Mouse (Mus musculus) mature B cell (primary cell): ENCODE measurements around the gene Tssk4.

Source experiments
- in situ Hi-C: fragments of 300-500 bp; cut with MboI; formaldehyde crosslinking; loops from 2 replicates; pipeline ENCODE4 v1.14.3; 2019

The Tssk4 gene

GRCm38 (mm10) chr14:55649884-55650283, at the start of gene Tssk4:
Gene Tssk4, plus strand, starts transcription at chr14:55650184.
- in situ Hi-C loops = no loop called here

GRCm38 (mm10) chr14:55603271-55603632, 46.7 kb upstream of the Tssk4 start, which contains the start of gene Irf9:
Gene Irf9, plus strand, starts transcription at chr14:55603571.
- in situ Hi-C loops = no loop called here

DNA sequence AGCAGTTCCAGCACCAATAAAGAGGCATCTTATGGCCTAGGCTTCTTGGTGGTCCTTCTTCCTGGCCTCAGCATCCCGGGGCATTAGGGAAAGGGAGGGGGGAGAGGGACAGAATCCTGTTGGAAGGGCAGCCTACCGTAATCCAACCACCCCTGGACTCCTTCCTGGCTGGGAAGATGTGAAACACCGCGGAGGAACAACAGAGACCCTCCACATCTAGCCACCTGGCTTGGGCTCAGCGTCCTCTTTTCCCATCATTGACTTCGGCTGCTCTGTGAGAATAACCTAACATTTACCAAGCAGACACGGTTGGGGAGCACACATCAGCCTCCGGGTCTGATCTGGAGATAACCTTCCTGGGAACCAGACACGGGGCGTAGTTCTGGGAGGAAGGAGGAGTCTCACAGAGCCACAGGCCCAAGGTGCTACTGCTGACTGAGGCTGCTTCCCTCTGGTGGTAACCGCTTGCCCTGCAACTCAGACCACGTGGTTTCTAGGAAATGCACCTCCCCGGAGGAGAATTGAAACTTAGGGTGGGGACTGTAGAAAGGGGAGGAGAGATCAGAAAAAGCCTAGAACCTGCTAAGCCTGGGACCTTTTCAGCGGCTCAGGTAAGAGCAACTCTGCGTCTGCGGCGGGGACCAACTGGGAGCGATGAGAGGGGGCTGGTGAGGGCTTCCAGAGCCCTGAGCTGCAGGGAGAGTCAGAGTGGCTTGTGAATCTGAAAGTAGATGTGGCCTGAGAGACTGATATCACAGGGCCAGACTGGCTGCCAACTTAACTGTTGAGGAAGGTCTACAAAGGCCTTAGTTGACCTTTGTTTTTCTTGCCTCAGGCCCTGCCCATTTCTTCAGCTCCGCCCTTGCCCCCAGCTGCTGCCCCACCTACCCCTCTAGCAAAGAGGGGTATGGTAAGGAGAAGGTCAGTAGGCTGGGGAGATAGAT, 46.1 kb upstream of the Tssk4 start:
- in situ Hi-C loops = no loop called here

DNA sequence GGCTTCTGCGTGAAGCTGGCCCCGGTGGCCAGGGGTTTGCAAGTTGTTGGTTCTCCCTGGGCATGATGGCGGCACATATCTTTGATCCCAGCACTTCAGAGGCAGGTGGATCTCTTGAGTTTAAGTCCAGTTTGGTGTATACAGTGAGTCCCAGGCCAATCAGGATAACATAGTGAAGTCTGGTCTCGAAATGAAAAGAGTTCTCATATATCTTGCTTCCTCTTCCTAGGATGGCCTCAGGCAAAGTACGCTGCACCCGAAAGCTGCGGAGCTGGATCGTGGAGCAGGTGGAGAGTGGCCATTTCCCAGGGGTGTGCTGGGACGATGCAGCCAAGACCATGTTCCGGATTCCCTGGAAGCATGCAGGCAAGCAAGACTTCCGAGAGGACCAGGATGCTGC, 45.2 kb upstream of the Tssk4 start:
- in situ Hi-C loops = no loop called here

GRCm38 (mm10) chr14:55605743-55606459, 44.1 kb upstream of the Tssk4 start:
- in situ Hi-C loops = no loop called here

GRCm38 (mm10) chr14:55608339-55608738, 41.6 kb upstream of the Tssk4 start:
- in situ Hi-C loops = no loop called here

GRCm38 (mm10) chr14:55613346-55613745, 36.6 kb upstream of the Tssk4 start:
- in situ Hi-C loops = no loop called here

- in situ Hi-C loops = no loop called here
Observed at GRCm38 (mm10) chr14:55614565-55615178, 35.3 kb upstream of the Tssk4 start.

DNA sequence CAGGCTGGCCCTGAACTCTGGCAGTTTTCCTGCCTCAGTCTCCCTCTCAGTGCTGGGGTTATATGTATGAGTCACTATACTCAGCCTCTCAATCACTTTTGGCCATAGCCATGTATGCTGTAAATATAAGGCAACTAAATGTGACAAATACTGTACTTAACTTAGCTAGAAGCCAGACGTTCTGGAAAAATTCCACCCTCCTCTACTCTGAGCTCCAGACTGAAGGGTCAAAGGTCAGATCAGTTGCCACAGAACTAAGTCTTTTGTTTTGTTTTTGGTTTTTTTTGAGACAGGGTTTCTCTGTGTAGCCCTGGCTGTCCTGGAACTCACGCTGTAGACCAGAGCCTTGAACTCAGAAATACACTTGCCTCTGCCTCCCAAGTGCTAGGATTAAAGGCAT, 34.1 kb upstream of the Tssk4 start:
- in situ Hi-C loops = no loop called here

DNA sequence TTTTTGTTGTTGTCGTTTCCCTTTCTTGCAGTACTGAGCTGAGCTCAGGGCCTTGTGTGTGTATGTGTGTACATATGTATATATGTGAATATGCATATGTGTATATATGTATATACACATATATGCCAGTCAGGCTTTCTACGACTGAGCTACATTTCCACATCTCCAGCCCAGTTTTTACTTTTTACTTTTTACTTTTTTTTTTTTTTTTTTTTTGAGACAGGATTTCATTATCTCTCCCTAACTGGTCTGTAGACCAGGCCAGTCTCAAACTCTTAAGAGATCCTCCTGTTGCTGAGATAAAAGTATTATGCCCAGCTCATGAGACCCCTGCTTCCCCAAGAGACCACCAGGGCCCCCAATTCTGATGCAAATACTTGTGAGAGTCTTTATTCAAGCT, 33.1 kb upstream of the Tssk4 start:
- in situ Hi-C loops = no loop called here

DNA sequence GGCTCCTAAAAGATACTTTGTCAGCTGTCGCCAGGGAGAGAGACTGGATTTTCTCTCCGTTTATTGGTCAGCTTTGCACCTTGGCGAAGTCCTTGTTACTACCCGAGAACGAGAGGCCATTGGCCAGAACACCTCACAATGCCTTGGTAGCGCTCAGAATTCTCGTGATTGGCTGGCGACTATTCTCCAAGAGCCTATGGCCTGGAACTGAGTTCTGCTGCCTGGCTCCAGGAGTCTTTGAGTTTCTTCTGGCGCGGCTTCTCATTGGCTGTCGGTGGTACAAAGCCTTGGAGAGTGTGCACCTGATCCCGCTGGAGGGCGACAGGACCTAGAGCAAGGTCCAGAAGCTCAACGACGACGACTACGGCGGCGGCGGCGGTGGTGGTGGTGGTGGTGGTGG, 32.2 kb upstream of the Tssk4 start, which contains the start of gene Rec8:
Gene Rec8, plus strand, starts transcription at position 216 of the 400 bp plus-strand sequence.
- in situ Hi-C loops = no loop called here

DNA sequence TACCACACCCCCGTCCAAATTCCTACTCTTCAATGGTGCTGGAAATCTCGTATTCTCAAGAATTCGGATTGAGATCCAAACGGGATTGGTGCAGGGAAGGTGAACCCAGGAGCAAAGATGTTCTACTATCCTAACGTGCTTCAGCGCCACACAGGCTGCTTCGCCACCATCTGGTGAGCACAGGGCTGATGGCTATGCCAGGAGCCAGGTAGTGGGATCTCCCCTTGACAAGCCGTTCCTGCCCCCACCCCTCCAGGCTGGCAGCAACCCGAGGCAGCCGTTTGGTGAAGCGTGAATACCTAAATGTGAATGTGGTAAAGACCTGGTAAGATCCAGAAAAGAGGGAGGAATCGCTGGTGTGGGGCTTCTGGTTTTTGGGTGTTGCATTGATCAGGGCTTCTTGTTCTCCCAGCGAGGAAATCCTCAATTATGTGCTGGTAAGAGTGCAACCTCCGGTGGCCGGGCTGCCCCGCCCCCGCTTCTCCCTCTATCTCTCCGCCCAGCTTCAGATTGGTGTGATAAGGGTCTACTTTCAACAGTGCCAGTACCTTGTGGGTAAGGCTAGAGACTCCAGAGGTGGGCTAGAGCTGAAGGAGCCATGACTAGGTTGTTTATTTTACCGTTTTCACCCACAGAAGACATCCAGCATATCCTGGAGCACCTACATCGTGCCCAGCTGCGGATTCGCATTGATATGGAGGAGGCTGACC, 31.3 kb upstream of the Tssk4 start:
- in situ Hi-C loops = no loop called here

DNA sequence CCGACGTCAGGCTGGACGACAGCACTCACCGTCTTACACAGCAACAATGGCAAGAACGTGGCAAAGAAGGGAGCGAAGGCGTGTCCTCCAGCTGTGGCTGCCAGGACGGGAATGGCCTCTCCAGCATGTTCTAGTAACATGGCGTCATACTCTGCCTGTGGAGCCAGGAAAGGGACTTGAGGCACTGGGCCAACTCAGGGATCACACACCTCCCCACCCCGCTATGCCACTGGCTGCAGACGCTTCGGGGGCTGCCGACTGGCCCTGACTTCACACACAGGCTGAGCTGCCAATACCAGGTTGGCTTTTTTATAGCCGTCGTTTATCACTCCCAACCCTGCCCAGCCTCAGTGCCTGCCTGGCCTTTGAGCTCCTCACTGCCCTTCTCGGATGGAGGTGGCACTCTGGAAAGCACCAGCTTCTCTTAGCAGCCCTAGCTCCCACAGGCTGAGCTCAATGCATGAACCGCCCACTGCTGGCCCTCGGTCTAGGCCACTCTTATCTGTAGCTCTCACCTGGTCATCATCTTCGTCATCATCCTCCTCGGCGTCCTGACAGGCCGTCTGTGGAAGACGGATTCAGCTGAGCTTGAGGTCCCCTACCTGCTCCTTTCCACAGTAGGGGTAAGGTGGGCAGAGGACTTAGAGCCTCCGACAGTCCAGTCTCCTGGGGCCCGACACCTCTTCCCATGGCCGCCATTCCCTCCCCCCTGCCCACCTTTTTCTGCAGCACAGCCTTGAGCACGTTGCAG, 21.7 kb upstream of the Tssk4 start:
- in situ Hi-C loops = no loop called here

GRCm38 (mm10) chr14:55629312-55629711, 20.7 kb upstream of the Tssk4 start:
- in situ Hi-C loops = no loop called here

DNA sequence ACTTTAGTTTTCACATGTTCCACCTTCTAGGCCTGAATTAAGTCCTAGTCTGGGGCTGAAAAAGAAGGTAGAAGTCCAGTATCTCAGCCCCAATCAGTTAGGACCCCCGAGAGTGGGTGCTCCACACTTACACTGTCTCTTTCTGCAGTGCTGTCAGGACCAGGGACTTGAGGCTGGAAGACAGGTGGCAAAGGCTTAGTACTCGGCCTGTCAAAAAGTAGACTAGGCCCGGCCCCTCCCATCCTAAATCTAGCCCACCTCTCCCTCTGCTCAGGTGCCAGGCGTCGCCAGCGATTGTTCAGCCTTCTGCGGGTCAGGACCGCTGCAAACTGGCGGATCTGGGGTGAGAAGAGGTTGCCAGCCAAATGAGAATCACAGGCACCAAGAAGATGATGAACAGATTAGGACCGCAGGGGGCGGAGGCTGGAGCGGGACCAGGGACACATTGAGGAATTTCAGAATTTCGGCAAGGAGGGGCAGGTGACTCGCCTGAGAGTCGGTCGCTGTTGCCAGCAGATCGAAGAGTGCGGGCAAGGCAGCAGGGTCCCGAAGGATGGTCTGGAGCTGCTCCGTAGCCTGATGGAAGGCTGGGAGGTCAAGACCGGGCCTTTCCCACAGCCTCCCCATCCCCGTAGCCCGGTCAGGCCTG, 15.0 kb upstream of the Tssk4 start:
- in situ Hi-C loops = loop anchor here (5.0 kb wide), 1 partner anchor 117 kb away; no protein-coding TSS in a partner anchor

DNA sequence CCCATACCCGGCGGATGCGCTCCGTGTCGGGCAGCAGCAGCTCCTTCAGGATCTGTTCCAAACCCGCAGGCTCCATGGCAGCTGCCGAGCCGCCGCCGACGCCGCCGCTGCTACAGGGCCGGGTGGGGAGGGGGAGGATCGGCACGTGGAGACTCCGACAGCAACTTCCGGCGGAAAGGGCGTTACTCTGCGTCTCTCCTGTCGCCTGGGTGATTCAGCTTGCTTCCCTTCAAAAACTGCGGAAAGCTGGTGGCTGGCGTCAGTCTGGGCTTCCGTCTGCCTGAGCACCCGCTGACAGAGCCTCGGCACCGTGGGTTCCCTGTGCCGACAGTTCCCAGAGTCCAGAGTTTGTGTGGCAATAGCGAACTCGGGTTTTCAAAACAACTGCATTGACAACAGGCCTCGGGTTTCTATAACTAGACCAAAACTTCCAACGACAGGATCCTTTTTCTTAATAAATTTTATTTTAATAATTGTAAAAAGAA, 14.4 kb upstream of the Tssk4 start, which contains the start of gene Ipo4:
Gene Ipo4, minus strand, starts transcription at position 435 of the 485 bp plus-strand sequence.
- in situ Hi-C loops = loop anchor here (5.0 kb wide), 1 partner anchor 117 kb away; no protein-coding TSS in a partner anchor

- in situ Hi-C loops = loop anchor here (5.0 kb wide), 1 partner anchor 115 kb away; no protein-coding TSS in a partner anchor
Observed at GRCm38 (mm10) chr14:55637795-55638194, 12.2 kb upstream of the Tssk4 start, which contains the start of gene Gm49378. Gene Gm49378, minus strand, starts transcription at chr14:55637895.

GRCm38 (mm10) chr14:55640816-55641215, 9.2 kb upstream of the Tssk4 start:
- in situ Hi-C loops = no loop called here

DNA sequence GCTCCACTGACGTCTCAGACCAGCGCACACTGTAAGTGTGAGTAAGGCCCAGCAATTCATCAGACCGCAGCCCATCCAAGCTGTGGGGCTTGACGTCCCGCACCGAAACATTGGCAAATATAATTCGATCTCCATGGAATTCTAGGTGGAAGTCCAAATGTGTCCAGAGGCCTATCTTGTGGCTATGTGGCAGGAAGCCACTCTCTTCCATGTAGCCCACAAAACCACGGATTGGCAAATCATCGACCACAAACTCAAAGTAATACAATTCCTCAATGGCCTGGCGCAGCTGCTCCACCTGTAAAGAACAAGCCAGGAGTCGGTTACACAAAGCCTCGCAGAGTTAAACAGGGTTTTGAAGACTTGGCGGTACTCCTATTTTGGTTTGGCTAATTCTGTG, 8.7 kb upstream of the Tssk4 start:
- in situ Hi-C loops = no loop called here

DNA sequence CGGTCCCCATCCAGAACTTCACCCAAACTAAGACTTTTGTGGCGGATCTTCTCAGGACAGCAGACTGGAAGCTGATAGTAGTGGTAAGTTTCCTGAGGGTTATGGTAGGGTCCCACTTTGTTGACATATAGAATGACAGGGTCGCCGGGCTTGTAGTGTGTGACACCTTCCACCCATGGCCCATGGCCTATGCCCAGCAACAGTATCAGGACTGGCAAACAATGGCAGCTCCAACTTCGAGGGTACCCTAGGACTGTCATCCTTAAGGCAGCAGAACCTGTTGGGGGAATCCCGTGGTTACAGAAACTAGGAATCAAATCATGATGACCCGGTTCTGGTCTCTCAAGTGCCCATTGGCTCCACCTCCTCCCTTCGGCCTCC, 7.3 kb upstream of the Tssk4 start:
- in situ Hi-C loops = no loop called here
